Comparison of ENCODE assay signal across 13 mouse cellular contexts in genomic region chr3:55511658-55512057, GRCm38 (mm10). TPM values are rescaled to one million over a fixed set of nuclear protein-coding genes. Genes with fewer than 3 reads are reported as not detected.
A peak's percentile ranks its signal among the peaks of the same experiment; 100 is the strongest.
DNase-seq lines count a peak whose midpoint lies in the region; ATAC-seq and TF ChIP-seq lines count a peak whose summit lies in the region.
"Had no signal": no experiment of that assay in that cellular context is flagged by ENCODE, and none has a peak within 500 bp of the region (broad histone marks: within the 10 kb centered on the region; RNA-seq: fewer than 3 reads in every experiment).

No protein-coding gene starts in this region.

- H3K4me3 ChIP-seq in forebrain, postnatal 0 days (ENCODE audit: low read depth, low read length) = no peak overlapping the region
- no peak overlapping the region for H3K4me3 ChIP-seq in forebrain, embryonic 16.5 days (replicated peaks; ENCODE audit: low read length)
- no peak overlapping the region for H3K4me3 ChIP-seq in kidney, embryonic 16.5 days (ENCODE audit: low read length)
- H3K4me3 ChIP-seq: hindbrain, embryonic 10.5 days; liver, embryonic 15.5 days had no signal

- H3K9me3 ChIP-seq in forebrain, postnatal 0 days (ENCODE audit: low read length) = no peaks in the 10 kb centered on the region
- H3K9me3 ChIP-seq in forebrain, embryonic 16.5 days (ENCODE audit: control insufficient read depth, low read length) = no peaks in the 10 kb centered on the region
- H3K9me3 ChIP-seq in kidney, embryonic 16.5 days (ENCODE audit: low read length) = no peaks in the 10 kb centered on the region
- H3K9me3 ChIP-seq: hindbrain, embryonic 10.5 days; liver, embryonic 15.5 days had no signal

- H3K27ac ChIP-seq in forebrain, postnatal 0 days (ENCODE audit: low read depth, low read length) = no peak overlapping the region; the same call in 1 of the 2 replicates
- H3K27ac ChIP-seq in forebrain, embryonic 16.5 days (ENCODE audit: low read length) = no peak overlapping the region
- H3K27ac ChIP-seq in kidney, embryonic 16.5 days (ENCODE audit: low read length) = no peak overlapping the region
- H3K27ac ChIP-seq: hindbrain, embryonic 10.5 days; liver, embryonic 15.5 days had no signal

- H3K4me1 ChIP-seq in forebrain, postnatal 0 days (ENCODE audit: insufficient read depth) = no peaks in the 10 kb centered on the region
- no peaks in the 10 kb centered on the region for H3K4me1 ChIP-seq in forebrain, embryonic 16.5 days (replicated peaks; ENCODE audit: control insufficient read depth, insufficient read depth, low read length)
- H3K4me1 ChIP-seq in kidney, embryonic 16.5 days (ENCODE audit: insufficient read depth, low read length) = peaks cover 18% of the 10 kb centered on the region
- H3K4me1 ChIP-seq: liver, embryonic 15.5 days had no signal

- H3K36me3 ChIP-seq in forebrain, postnatal 0 days (ENCODE audit: insufficient read depth) = peaks cover 57% of the 10 kb centered on the region
- peaks cover 18% of the 10 kb centered on the region for H3K36me3 ChIP-seq in forebrain, embryonic 16.5 days (ENCODE audit: control insufficient read depth, insufficient read depth)
- H3K36me3 ChIP-seq in kidney, embryonic 16.5 days (ENCODE audit: insufficient read depth, low read length) = no peaks in the 10 kb centered on the region
- H3K36me3 ChIP-seq: G1E; liver, embryonic 15.5 days had no signal

- H3K9ac ChIP-seq in forebrain, postnatal 0 days = no peak overlapping the region
- no peak overlapping the region for H3K9ac ChIP-seq in forebrain, embryonic 16.5 days (replicated peaks; ENCODE audit: low read depth, low read length)
- no peak overlapping the region for H3K9ac ChIP-seq in kidney, embryonic 16.5 days (replicated peaks; ENCODE audit: low read length)
- H3K9ac ChIP-seq: liver, embryonic 15.5 days had no signal

- 69% methylated on average over 6 of the region's 6 CpGs for WGBS in forebrain, postnatal 0 days
- WGBS in forebrain, embryonic 16.5 days = 68% methylated on average over 6 of the region's 6 CpGs
- 61% methylated on average over 6 of the region's 6 CpGs for WGBS in kidney, embryonic 16.5 days

- ATAC-seq in forebrain, postnatal 0 days = peak; percentile 5; the same call in 1 of the 2 replicates
- ATAC-seq in forebrain, embryonic 16.5 days = no peak
- ATAC-seq in kidney, embryonic 16.5 days (ENCODE audit: low FRiP score, low TSS enrichment) = no peak
- peak; percentile 32; a peak in 2 of 4 replicates for ATAC-seq in hematopoietic stem cell, adult 5-6 weeks (replicated peaks in 1 of 2; ENCODE audit: insufficient read depth in 1 of 2, low FRiP score in 2 of 2, low TSS enrichment in 1 of 2, low read depth in 1 of 2, poor library complexity in 2 of 2, severe bottlenecking in 2 of 2)

- H3K27me3 ChIP-seq in forebrain, postnatal 0 days (ENCODE audit: insufficient read depth, low read length) = no peaks in the 10 kb centered on the region
- no peaks in the 10 kb centered on the region for H3K27me3 ChIP-seq in forebrain, embryonic 16.5 days (replicated peaks; ENCODE audit: control insufficient read depth, insufficient read depth, low read length)
- H3K27me3 ChIP-seq in kidney, embryonic 16.5 days (ENCODE audit: insufficient read depth, low read length) = no peaks in the 10 kb centered on the region
- H3K27me3 ChIP-seq: liver, embryonic 15.5 days had no signal

- no peak for DNase-seq in forebrain, postnatal 0 days
- peak; percentile 38 for DNase-seq in kidney, postnatal 14 days
- DNase-seq in NIH3T3 (ENCODE audit: low read depth) = peak; percentile 90
- no peak for DNase-seq in cerebellum, adult 11 months
- no peak for DNase-seq in cerebellum, postnatal 10 days

- TF ChIP-seq CTCF in forebrain, postnatal 0 days (IDR thresholded peaks at IDR 0.05; ENCODE audit: low read depth) = no peak

- H3K4me2 ChIP-seq in forebrain, postnatal 0 days (ENCODE audit: low read depth) = no peak overlapping the region
- H3K4me2 ChIP-seq in forebrain, embryonic 16.5 days (ENCODE audit: low read length) = no peak overlapping the region
- H3K4me2 ChIP-seq in kidney, embryonic 16.5 days (replicated peaks; ENCODE audit: low read depth, low read length) = no peak overlapping the region
- H3K4me2 ChIP-seq: liver, embryonic 15.5 days had no signal

RNA-seq across cellular contexts. Expression of gene Gm21954, which starts 39.6 kb away (rescaled TPM):
- not detected in 2 replicates for total RNA-seq in forebrain, postnatal 0 days (2014; rRNA removed)
- not detected in 2 replicates for polyA plus RNA-seq in forebrain, postnatal 0 days (2015; fragmentation: Nextera tagmentation; extraction: Ambion mirVana)
- not detected in 2 replicates for polyA plus RNA-seq in forebrain, embryonic 16.5 days (2015; fragmentation: Nextera tagmentation; extraction: Ambion mirVana)
- polyA plus RNA-seq in kidney, embryonic 16.5 days (2015; fragmentation: Nextera tagmentation; extraction: Ambion mirVana) = not detected in 2 replicates
- not detected in 2 replicates for total RNA-seq in hematopoietic stem cell, adult 5-6 weeks (2017)
- total RNA-seq: G1E; monocyte, adult 5-6 weeks had no signal
- polyA plus RNA-seq: G1E; hindbrain, embryonic 10.5 days; liver, embryonic 15.5 days; small intestine, adult 2 months had no signal

Comparison
In these comparisons a context has a peak if more than half of its experiments do, and no peak if none do; other contexts are left out.
1. ATAC-seq: peak in forebrain, postnatal 0 days (single experiment) and hematopoietic stem cell, adult 5-6 weeks (2 of 2); none in forebrain, embryonic 16.5 days (single experiment) and kidney, embryonic 16.5 days (single experiment).
2. DNase-seq: peak in kidney, postnatal 14 days (single experiment) and NIH3T3 (single experiment); none in forebrain, postnatal 0 days (single experiment), cerebellum, adult 11 months (single experiment) and cerebellum, postnatal 10 days (0 of 2).